Mouse (Mus musculus) kidney, embryonic 15.5 days (tissue): ENCODE measurements at regions not wholly inside any gene's neighbourhood (a gene's known extent, or its start where the extent isn't known, plus 50 kb on each side); places are given as distances from the start of the nearest gene placed in this dataset.

ENCODE experiments used
- ATAC-seq: fragments of 200-750 bp; cut with Nextera tagmentation; replicated peaks from 2 replicates; pipeline ENCODE4 v1.8.0; 2017; ENCODE audit warnings: moderate TSS enrichment; ENCODE audit not compliant: low FRiP score
- H3K27ac ChIP-seq: fragments of 300-500 bp; sonication (generic); 2 replicates; pipeline ENCODE4 v1.5.1; 2015; ENCODE audit warnings: mild to moderate bottlenecking, inconsistent platforms
- H3K27me3 ChIP-seq: fragments of 300-500 bp; sonication (generic); 2 replicates; pipeline ENCODE4 v1.6.1; 2015; ENCODE audit warnings: inconsistent platforms
- H3K36me3 ChIP-seq: fragments of 300-500 bp; sonication (generic); 2 replicates; pipeline ENCODE4 v1.6.1; 2015; ENCODE audit warnings: inconsistent platforms
- H3K4me1 ChIP-seq: fragments of 300-500 bp; sonication (generic); 2 replicates; pipeline ENCODE4 v1.6.1; 2015; ENCODE audit warnings: inconsistent platforms
- H3K4me2 ChIP-seq: fragments of 300-500 bp; sonication (generic); 2 replicates; pipeline ENCODE4 v1.6.1; 2015; ENCODE audit warnings: moderate library complexity, mild to moderate bottlenecking, inconsistent platforms
- H3K4me3 ChIP-seq: fragments of 300-500 bp; sonication (generic); replicated peaks from 2 replicates; pipeline ENCODE4 v1.5.1; 2015; ENCODE audit warnings: mild to moderate bottlenecking, inconsistent platforms
- H3K9ac ChIP-seq: fragments of 300-500 bp; sonication (generic); 2 replicates; pipeline ENCODE4 v1.6.1; 2015; ENCODE audit warnings: mild to moderate bottlenecking, inconsistent platforms
- H3K9me3 ChIP-seq: fragments of 300-500 bp; sonication (generic); replicated peaks from 2 replicates; pipeline ENCODE4 v1.6.1; 2016; ENCODE audit warnings: inconsistent platforms
- WGBS: fragments of 180-500 bp; shearing (Covaris S2); methylation state at CpG from one replicate; pipeline ENCODE4 v1.1.7; 2015; ENCODE audit warnings: mixed read lengths; 5-methylcytosine and 5-hydroxymethylcytosine counted together

DNA sequence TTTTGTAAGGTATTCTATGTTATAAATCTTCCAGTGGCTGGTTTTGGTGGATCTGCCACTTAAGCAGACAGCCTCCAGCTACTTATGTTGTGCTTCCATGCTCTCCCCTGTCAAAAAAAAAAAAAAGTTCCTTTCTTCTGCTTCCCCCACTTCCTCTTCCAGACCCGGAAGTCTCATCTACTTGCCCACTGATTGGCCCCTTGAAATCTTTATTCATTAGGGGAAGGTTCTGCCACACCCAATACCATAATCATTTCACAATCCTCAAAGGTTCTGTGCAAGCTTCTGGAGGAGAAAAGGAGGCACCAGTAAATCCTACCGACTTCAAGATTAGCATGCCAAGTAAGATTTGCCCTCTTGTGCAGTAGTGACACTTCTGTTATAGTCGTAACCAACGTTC is 784.7 kb upstream of the Zeb2 start:
- H3K9me3 ChIP-seq = no peaks in the 10 kb centered on the region
- no peak for ATAC-seq

DNA sequence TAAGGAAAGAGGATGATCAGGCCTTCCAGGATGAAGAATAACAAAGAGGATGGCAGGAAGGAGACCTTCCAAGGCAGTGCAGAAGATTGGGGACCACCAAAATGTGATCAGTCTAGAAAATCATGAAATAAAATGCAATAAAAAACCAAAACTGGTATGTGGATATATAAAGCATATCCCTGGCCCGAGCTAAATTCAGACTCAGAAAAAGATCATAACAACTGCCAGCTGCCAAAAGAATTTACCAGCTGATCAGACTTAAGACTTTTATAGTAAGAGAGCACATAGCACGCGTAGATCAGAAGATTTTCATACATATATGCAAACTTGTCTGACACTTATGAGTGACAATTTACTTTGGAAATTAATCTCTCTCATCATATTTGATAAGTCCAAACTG is 767.5 kb upstream of the Zeb2 start:
- Histone ChIP-seq H3K9me3 (no peaks in the 10 kb centered on the region), H3K4me2 (no peak overlapping the region), H3K9ac (no peak overlapping the region), H3K27ac (no peak overlapping the region), H3K27me3 (no peaks in the 10 kb centered on the region), H3K4me1 (no peaks in the 10 kb centered on the region), H3K4me3 (no peak overlapping the region), H3K36me3 (no peaks in the 10 kb centered on the region)
- no peak for ATAC-seq
- 83% methylated on average over 3 of the region's 3 CpGs for WGBS

More for the DNA sequence above, 784.7 kb upstream of the Zeb2 start:
- Histone ChIP-seq H3K4me3 (no peak overlapping the region), H3K4me1 (no peaks in the 10 kb centered on the region), H3K27me3 (no peaks in the 10 kb centered on the region), H3K36me3 (no peaks in the 10 kb centered on the region), H3K27ac (no peak overlapping the region), H3K4me2 (no peak overlapping the region), H3K9ac (no peak overlapping the region)
- WGBS = 88% methylated on average over 4 of the region's 4 CpGs

DNA sequence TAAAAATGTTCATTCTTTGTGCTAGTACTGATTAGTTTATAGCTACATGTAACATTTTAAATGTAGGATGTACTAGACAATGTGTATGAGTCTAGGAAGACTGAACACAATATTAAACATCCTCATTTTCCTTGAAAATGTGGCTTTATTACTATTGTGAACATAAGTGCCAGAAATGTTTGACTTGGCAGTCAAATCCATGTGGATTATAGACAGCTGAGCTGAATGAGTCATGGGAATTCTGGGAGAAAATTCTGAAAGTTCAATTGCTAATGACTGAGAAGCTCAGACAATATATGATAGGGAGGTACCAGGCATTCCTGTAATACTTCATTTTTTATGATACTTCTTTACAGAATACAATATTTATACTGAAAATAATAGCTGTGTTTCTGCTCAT is 761.5 kb upstream of the Zeb2 start:
- Histone ChIP-seq H3K36me3 (no peaks in the 10 kb centered on the region), H3K4me1 (no peaks in the 10 kb centered on the region), H3K27me3 (no peaks in the 10 kb centered on the region), H3K9me3 (no peaks in the 10 kb centered on the region), H3K4me3 (no peak overlapping the region), H3K27ac (no peak overlapping the region), H3K9ac (no peak overlapping the region), H3K4me2 (no peak overlapping the region)
- no peak for ATAC-seq

- H3K4me1 ChIP-seq = no peaks in the 10 kb centered on the region
- H3K27me3 ChIP-seq = no peaks in the 10 kb centered on the region
- WGBS = 70% methylated on average over 4 of the region's 4 CpGs
- peak; percentile 33; the same call in 1 of the 2 replicates for ATAC-seq
- no peaks in the 10 kb centered on the region for H3K36me3 ChIP-seq
- H3K4me3 ChIP-seq = no peak overlapping the region
- H3K9ac ChIP-seq = no peak overlapping the region
- H3K4me2 ChIP-seq = no peak overlapping the region
- H3K9me3 ChIP-seq = no peaks in the 10 kb centered on the region
- H3K27ac ChIP-seq = no peak overlapping the region
Observed at GRCm38 (mm10) chr2:45859901-45860331, 742.7 kb upstream of the Zeb2 start.

- H3K36me3 ChIP-seq = no peaks in the 10 kb centered on the region
- WGBS = 85% methylated on average over 6 of the region's 6 CpGs
- H3K4me1 ChIP-seq = no peaks in the 10 kb centered on the region
- ATAC-seq = no peak
- no peaks in the 10 kb centered on the region for H3K9me3 ChIP-seq
- H3K4me2 ChIP-seq = no peak overlapping the region
- no peak overlapping the region for H3K27ac ChIP-seq
- no peak overlapping the region for H3K9ac ChIP-seq
- H3K27me3 ChIP-seq = no peaks in the 10 kb centered on the region
- no peak overlapping the region for H3K4me3 ChIP-seq
Observed at GRCm38 (mm10) chr2:45859445-45859844, 742.2 kb upstream of the Zeb2 start.

GRCm38 (mm10) chr2:45850018-45850605 is 732.9 kb upstream of the Zeb2 start:
- H3K9ac ChIP-seq = no peak overlapping the region
- H3K36me3 ChIP-seq = no peaks in the 10 kb centered on the region
- H3K27me3 ChIP-seq = no peaks in the 10 kb centered on the region
- WGBS = 93% methylated on average over 6 of the region's 6 CpGs
- no peaks in the 10 kb centered on the region for H3K4me1 ChIP-seq
- no peak overlapping the region for H3K4me3 ChIP-seq
- no peak for ATAC-seq
- no peaks in the 10 kb centered on the region for H3K9me3 ChIP-seq
- no peak overlapping the region for H3K27ac ChIP-seq
- no peak overlapping the region for H3K4me2 ChIP-seq

GRCm38 (mm10) chr2:45840389-45840788 is 723.2 kb upstream of the Zeb2 start:
- no peaks in the 10 kb centered on the region for H3K4me1 ChIP-seq
- no peak overlapping the region for H3K4me3 ChIP-seq
- H3K36me3 ChIP-seq = no peaks in the 10 kb centered on the region
- no peaks in the 10 kb centered on the region for H3K27me3 ChIP-seq
- no peak overlapping the region for H3K27ac ChIP-seq
- ATAC-seq = no peak
- H3K4me2 ChIP-seq = no peak overlapping the region
- no peaks in the 10 kb centered on the region for H3K9me3 ChIP-seq
- no peak overlapping the region for H3K9ac ChIP-seq

DNA sequence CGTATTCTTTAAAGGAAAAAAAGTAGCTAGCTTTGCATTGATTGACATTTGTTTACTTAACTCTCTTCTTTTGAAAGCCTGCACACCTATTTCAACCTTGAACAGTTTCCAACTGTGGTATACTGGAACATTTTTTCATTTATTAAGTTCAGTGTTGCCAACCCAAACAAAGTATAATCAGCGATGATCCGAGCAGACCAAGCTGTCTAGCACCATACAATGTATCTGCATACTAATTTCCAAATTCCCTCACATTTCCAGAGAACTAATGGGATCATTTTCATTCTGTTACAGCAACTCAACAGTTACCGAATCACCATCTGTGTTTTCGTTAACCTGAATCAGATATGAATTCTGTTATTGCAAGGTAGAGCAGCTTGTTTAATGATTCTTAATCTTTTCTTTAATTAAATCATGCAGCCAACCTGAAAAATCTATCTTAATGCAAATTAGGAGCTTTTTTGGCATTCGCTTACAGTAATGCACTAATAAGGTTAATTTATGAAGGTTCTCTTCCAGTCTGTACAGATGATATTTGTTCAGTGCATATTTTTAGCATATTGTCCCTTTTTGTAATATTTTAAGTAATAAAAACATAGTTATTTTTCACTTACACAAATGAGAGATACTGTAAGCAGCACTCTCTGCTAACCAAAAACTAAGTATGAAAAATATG is 719.5 kb upstream of the Zeb2 start:
- Histone ChIP-seq H3K4me3 (no peak overlapping the region), H3K27ac (no peak overlapping the region), H3K36me3 (no peaks in the 10 kb centered on the region), H3K27me3 (no peaks in the 10 kb centered on the region), H3K9ac (no peak overlapping the region), H3K4me1 (no peaks in the 10 kb centered on the region), H3K9me3 (no peaks in the 10 kb centered on the region), H3K4me2 (no peak overlapping the region)
- ATAC-seq = no peak
- 74% methylated on average over 6 of the region's 6 CpGs for WGBS

GRCm38 (mm10) chr2:45817945-45818719 is 700.9 kb upstream of the Zeb2 start:
- Histone ChIP-seq H3K4me1 (no peaks in the 10 kb centered on the region), H3K9ac (no peak overlapping the region), H3K4me2 (no peak overlapping the region), H3K4me3 (no peak overlapping the region), H3K36me3 (no peaks in the 10 kb centered on the region), H3K27me3 (no peaks in the 10 kb centered on the region), H3K27ac (no peak overlapping the region), H3K9me3 (no peaks in the 10 kb centered on the region)
- 61% methylated on average over 8 of the region's 8 CpGs for WGBS
- no peak for ATAC-seq

GRCm38 (mm10) chr2:45814741-45815140 is 697.5 kb upstream of the Zeb2 start:
- Histone ChIP-seq H3K27ac (no peak overlapping the region), H3K4me1 (no peaks in the 10 kb centered on the region), H3K36me3 (no peaks in the 10 kb centered on the region), H3K9me3 (no peaks in the 10 kb centered on the region), H3K4me2 (no peak overlapping the region), H3K27me3 (no peaks in the 10 kb centered on the region), H3K4me3 (no peak overlapping the region), H3K9ac (no peak overlapping the region)
- 91% methylated on average over 4 of the region's 4 CpGs for WGBS
- no peak for ATAC-seq

GRCm38 (mm10) chr2:45805329-45805728 is 688.1 kb upstream of the Zeb2 start:
- Histone ChIP-seq H3K9ac (no peak overlapping the region), H3K4me1 (no peaks in the 10 kb centered on the region), H3K9me3 (no peaks in the 10 kb centered on the region), H3K27me3 (no peaks in the 10 kb centered on the region), H3K36me3 (no peaks in the 10 kb centered on the region), H3K4me2 (no peak overlapping the region), H3K4me3 (no peak overlapping the region), H3K27ac (no peak overlapping the region)
- ATAC-seq = no peak
- WGBS = 65% methylated on average over 2 of the region's 2 CpGs

DNA sequence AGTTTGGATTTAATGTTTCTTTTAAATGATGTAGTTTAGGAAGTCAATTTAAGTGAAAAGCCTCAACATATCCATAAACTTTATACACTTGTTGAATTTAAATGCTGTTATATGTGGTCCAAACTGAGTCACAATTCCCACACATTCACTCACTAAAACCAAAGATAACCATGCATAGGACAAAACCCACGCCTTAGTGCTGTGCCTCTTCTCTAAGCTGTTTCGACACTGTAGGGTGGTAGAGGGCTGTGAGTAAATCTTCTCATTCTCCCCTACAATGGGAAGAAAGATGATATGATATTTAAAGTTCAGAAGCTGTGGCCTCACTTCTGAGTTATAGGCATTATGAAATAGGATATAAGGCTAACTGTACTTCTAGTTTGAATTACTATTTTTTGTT is 682.9 kb upstream of the Zeb2 start:
- Histone ChIP-seq H3K9ac (no peak overlapping the region), H3K9me3 (no peaks in the 10 kb centered on the region), H3K4me1 (no peaks in the 10 kb centered on the region), H3K4me3 (no peak overlapping the region), H3K27me3 (no peaks in the 10 kb centered on the region), H3K27ac (no peak overlapping the region), H3K36me3 (no peaks in the 10 kb centered on the region), H3K4me2 (no peak overlapping the region)
- ATAC-seq = no peak
- WGBS = 90% methylated on average over 2 of the region's 2 CpGs
